Mouse (Mus musculus) kidney, postnatal 0 days (tissue): ENCODE measurements around the gene Cdv3. TPM values are rescaled to one million over a fixed set of nuclear protein-coding genes. Genes with fewer than 3 reads are reported as not detected.

Experiments
- ATAC-seq: fragments of 200-750 bp; cut with Nextera tagmentation; replicated peaks from 2 replicates; pipeline ENCODE4 v1.8.0; 2017; ENCODE audit warnings: low read depth, moderate number of reproducible peaks, moderate TSS enrichment, moderate library complexity; ENCODE audit not compliant: low FRiP score
- DNase-seq: peaks from one replicate; pipeline ENCODE4 v3.0.0-alpha.2; 2016; ENCODE audit warnings: low spot score
- H3K27ac ChIP-seq: fragments of 300-500 bp; sonication (generic); 2 replicates; pipeline ENCODE4 v1.5.1; 2014; ENCODE audit warnings: mild to moderate bottlenecking
- H3K27me3 ChIP-seq: fragments of 300-500 bp; sonication (generic); 2 replicates; pipeline ENCODE4 v1.6.1; 2014; ENCODE audit warnings: low read length, mixed read lengths; ENCODE audit not compliant: insufficient read depth
- H3K36me3 ChIP-seq: fragments of 300-500 bp; sonication (generic); 2 replicates; pipeline ENCODE4 v1.6.1; 2014; ENCODE audit warnings: low read length, mixed read lengths; ENCODE audit not compliant: insufficient read depth
- H3K4me1 ChIP-seq: fragments of 300-500 bp; sonication (generic); replicated peaks from 2 replicates; pipeline ENCODE4 v1.6.1; 2014; ENCODE audit warnings: antibody characterized with exemption, low read length, mixed read lengths; ENCODE audit not compliant: insufficient read depth
- H3K4me2 ChIP-seq: fragments of 300-500 bp; sonication (generic); 2 replicates; pipeline ENCODE4 v1.6.1; 2014; ENCODE audit warnings: mild to moderate bottlenecking, low read length, moderate library complexity, mixed read lengths
- H3K4me3 ChIP-seq: fragments of 300-500 bp; sonication (generic); replicated peaks from 2 replicates; pipeline ENCODE4 v1.5.1; 2014; ENCODE audit warnings: low read depth, low read length
- H3K9ac ChIP-seq: fragments of 300-500 bp; sonication (generic); 2 replicates; pipeline ENCODE4 v1.6.1; 2014; ENCODE audit warnings: low read depth, low read length
- H3K9me3 ChIP-seq: fragments of 300-500 bp; sonication (generic); replicated peaks from 2 replicates; pipeline ENCODE4 v1.6.1; 2016; ENCODE audit warnings: low read length, inconsistent platforms, mixed read lengths
- CTCF ChIP-seq: IDR thresholded peaks from 2 replicates; pipeline ENCODE4 v1.5.1; 2016; ENCODE audit warnings: antibody characterized with exemption, low read depth, mild to moderate bottlenecking, moderate library complexity
- WGBS: fragments of 180-500 bp; shearing (Covaris S2); extraction: QIAGEN DNeasy Blood & Tissue Kit; methylation state at CpG from one replicate; pipeline ENCODE4 v1.1.7; 2014; 5-methylcytosine and 5-hydroxymethylcytosine counted together
- polyA plus RNA-seq: library from polyadenylated mRNA; unstranded; fragments of >200 nt; fragmentation: Nextera tagmentation; extraction: Ambion mirVana; gene quantifications from 2 replicates; pipeline ENCODE4 v1.2.1, GENCODE M21; 2015

Cdv3 gene
- polyA plus RNA-seq, 1 experiment from 2014 or later, result 67.5 TPM

GRCm38 (mm10) chr9:103385600-103385999 is 20.0 kb upstream of the Cdv3 start:
- H3K36me3 ChIP-seq, result no peaks in the 10 kb centered on the region
- no peaks in the 10 kb centered on the region for H3K9me3 ChIP-seq
- no peak for DNase-seq
- no peak overlapping the region for H3K4me3 ChIP-seq
- no peak overlapping the region for H3K27ac ChIP-seq
- 0 out of 2 replicates have a peak, but pooled peaks cover 7% of the 10 kb centered on the region for H3K4me1 ChIP-seq
- H3K4me2 ChIP-seq, result no peak overlapping the region
- no peaks in the 10 kb centered on the region for H3K27me3 ChIP-seq
- no peak for TF ChIP-seq CTCF
- no peak for ATAC-seq
- H3K9ac ChIP-seq, result no peak overlapping the region
- WGBS, result 0% methylated on average over 1 of the region's 1 CpGs

GRCm38 (mm10) chr9:103384141-103384796 is 18.6 kb upstream of the Cdv3 start:
- H3K27ac ChIP-seq, result no peak overlapping the region
- 0 out of 2 replicates have a peak, but pooled peaks cover 7% of the 10 kb centered on the region for H3K4me1 ChIP-seq
- ATAC-seq (no peak), DNase-seq (no peak)
- H3K36me3 ChIP-seq, result no peaks in the 10 kb centered on the region
- H3K4me2 ChIP-seq, result no peak overlapping the region
- TF ChIP-seq CTCF, result no peak
- 66% methylated on average over 4 of the region's 4 CpGs for WGBS
- no peak overlapping the region for H3K4me3 ChIP-seq
- H3K9ac ChIP-seq, result no peak overlapping the region
- no peaks in the 10 kb centered on the region for H3K27me3 ChIP-seq
- no peaks in the 10 kb centered on the region for H3K9me3 ChIP-seq

GRCm38 (mm10) chr9:103383576-103383975 is 17.9 kb upstream of the Cdv3 start:
- DNase-seq, result no peak
- 97% methylated on average over 1 of the region's 1 CpGs for WGBS
- no peak for ATAC-seq

GRCm38 (mm10) chr9:103382989-103383388 is 17.3 kb upstream of the Cdv3 start:
- H3K4me1 ChIP-seq, result 0 out of 2 replicates have a peak, but pooled peaks cover 7% of the 10 kb centered on the region
- ATAC-seq, result no peak
- no peaks in the 10 kb centered on the region for H3K9me3 ChIP-seq
- H3K4me3 ChIP-seq, result no peak overlapping the region
- H3K27ac ChIP-seq, result no peak overlapping the region
- H3K27me3 ChIP-seq, result no peaks in the 10 kb centered on the region
- WGBS, result 35% methylated on average over 6 of the region's 6 CpGs
- TF ChIP-seq CTCF, result no peak
- DNase-seq, result peak; percentile 48
- no peak overlapping the region for H3K4me2 ChIP-seq
- H3K36me3 ChIP-seq, result no peaks in the 10 kb centered on the region
- H3K9ac ChIP-seq, result no peak overlapping the region

More at GRCm38 (mm10) chr9:103383576-103383975, 17.9 kb upstream of the Cdv3 start:
- no peak overlapping the region for H3K4me3 ChIP-seq
- H3K9ac ChIP-seq, result no peak overlapping the region
- H3K4me2 ChIP-seq, result no peak overlapping the region
- no peaks in the 10 kb centered on the region for H3K36me3 ChIP-seq
- no peak overlapping the region for H3K27ac ChIP-seq
- H3K27me3 ChIP-seq, result no peaks in the 10 kb centered on the region
- TF ChIP-seq CTCF, result no peak
- H3K4me1 ChIP-seq, result 0 out of 2 replicates have a peak, but pooled peaks cover 7% of the 10 kb centered on the region
- no peaks in the 10 kb centered on the region for H3K9me3 ChIP-seq

- DNase-seq (no peak), ATAC-seq (no peak)
- Histone ChIP-seq H3K4me2 (no peak overlapping the region), H3K27ac (no peak overlapping the region), H3K4me3 (no peak overlapping the region), H3K36me3 (no peaks in the 10 kb centered on the region), H3K9me3 (no peaks in the 10 kb centered on the region), H3K27me3 (no peaks in the 10 kb centered on the region), H3K4me1 (no peaks in the 10 kb centered on the region), H3K9ac (no peak overlapping the region)
- WGBS, result 78% methylated on average over 4 of the region's 4 CpGs
- TF ChIP-seq CTCF, result no peak
Measured at GRCm38 (mm10) chr9:103380566-103380965, 14.9 kb upstream of the Cdv3 start.

- H3K9me3 ChIP-seq, result no peaks in the 10 kb centered on the region
- H3K4me3 ChIP-seq, result no peak overlapping the region
- TF ChIP-seq CTCF, result no peak
- no peaks in the 10 kb centered on the region for H3K27me3 ChIP-seq
- H3K27ac ChIP-seq, result no peak overlapping the region
- DNase-seq (no peak), ATAC-seq (no peak)
- no peak overlapping the region for H3K9ac ChIP-seq
- no peak overlapping the region for H3K4me2 ChIP-seq
- H3K4me1 ChIP-seq, result no peaks in the 10 kb centered on the region
- WGBS, result 64% methylated on average over 9 of the region's 9 CpGs
- H3K36me3 ChIP-seq, result no peaks in the 10 kb centered on the region
Measured at GRCm38 (mm10) chr9:103379199-103379598, 13.6 kb upstream of the Cdv3 start.
